Mouse (Mus musculus): ENCODE results near the gene Olfr744. TPM values are rescaled to one million over a fixed set of nuclear protein-coding genes. Genes with fewer than 3 reads are reported as not detected.

The Olfr744 gene
- polyA plus RNA-seq (2015; fragmentation: Nextera tagmentation; extraction: Ambion mirVana), result not detected in 2 replicates

DNA sequence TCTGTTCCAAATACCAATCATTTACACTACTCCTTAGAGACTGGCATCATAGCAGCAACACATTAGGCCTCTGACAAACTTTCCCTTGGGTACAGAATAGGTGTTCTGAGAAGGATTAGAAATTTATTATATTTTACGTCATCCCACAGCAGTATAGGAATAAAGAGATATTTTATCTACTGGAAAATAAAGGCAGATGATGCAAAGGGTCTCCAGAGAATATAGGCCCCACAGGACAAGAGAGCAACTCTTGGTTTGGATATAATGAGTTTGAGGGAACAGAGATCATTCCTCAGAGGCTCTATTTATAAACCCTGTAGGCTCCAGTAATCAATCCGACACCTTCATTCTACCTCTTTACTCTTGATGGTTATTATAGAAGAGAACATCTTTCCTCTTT lies at the start of gene Olfr744:
TSS of gene Olfr744 (plus strand) at position 301 of the 400 bp plus-strand sequence.

DNA sequence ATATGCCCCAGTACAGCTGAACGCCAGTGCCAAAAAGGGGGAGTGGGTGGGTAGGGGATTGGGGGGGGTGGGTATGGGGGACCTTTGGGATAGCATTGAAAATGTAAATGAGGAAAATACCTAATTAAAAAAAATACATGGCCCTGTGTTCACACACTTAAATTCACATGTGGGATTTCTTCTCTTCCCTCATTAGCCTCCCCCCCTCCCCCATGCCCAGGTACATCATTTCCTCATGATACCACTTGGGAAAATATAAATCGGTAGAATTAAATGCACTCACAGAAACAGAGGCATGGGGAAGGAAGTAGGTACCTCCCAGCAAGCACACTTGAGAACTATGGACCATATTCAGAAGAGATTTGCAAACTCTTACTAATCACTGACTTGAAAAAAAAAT lies 24.4 kb downstream of the Olfr744 start, which contains the start of gene Olfr745:
TSS of gene Olfr745 (plus strand) at position 301 of the 400 bp plus-strand sequence.

DNA sequence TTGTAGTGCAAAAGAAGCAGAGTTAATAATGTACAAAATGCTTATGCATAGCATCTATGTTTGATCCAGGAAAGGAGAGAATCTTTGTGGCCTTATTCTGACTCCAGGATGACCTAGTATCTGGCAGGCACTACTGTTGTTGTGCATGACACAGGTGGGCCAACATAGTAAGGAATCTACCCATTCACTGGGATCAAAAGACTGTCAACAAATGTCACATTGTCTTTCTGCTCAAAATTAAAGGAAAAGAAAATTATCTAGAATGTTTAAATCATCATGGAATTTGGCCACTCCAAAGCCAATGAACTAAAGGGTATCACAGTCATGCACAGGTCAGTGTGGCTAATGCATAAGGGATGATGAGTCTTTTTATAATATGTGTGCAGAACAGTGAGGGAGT lies 32.1 kb downstream of the Olfr744 start, which contains the start of gene Olfr746:
TSS of gene Olfr746 (plus strand) at position 301 of the 400 bp plus-strand sequence.

Other genes starting within 250 kb of the Olfr744 start
- gene Olfr736, start 233.7 kb upstream of the Olfr744 start, polyA plus RNA-seq (2015; fragmentation: Nextera tagmentation; extraction: Ambion mirVana), result not detected in 2 replicates
- gene Olfr738, start 207.3 kb upstream of the Olfr744 start, polyA plus RNA-seq (2015; fragmentation: Nextera tagmentation; extraction: Ambion mirVana), result not detected in 2 replicates
- gene Olfr739, start 196.3 kb upstream of the Olfr744 start, polyA plus RNA-seq (2015; fragmentation: Nextera tagmentation; extraction: Ambion mirVana), result not detected in 2 replicates
- gene Olfr740, start 169.3 kb upstream of the Olfr744 start, polyA plus RNA-seq (2015; fragmentation: Nextera tagmentation; extraction: Ambion mirVana), result not detected in 2 replicates
- gene Olfr741, start 142.1 kb upstream of the Olfr744 start, polyA plus RNA-seq (2015; fragmentation: Nextera tagmentation; extraction: Ambion mirVana), result not detected in 2 replicates
- gene Olfr742, start 111.3 kb upstream of the Olfr744 start, polyA plus RNA-seq (2015; fragmentation: Nextera tagmentation; extraction: Ambion mirVana), result not detected in 2 replicates
- gene Olfr743, start 93.0 kb upstream of the Olfr744 start, polyA plus RNA-seq (2015; fragmentation: Nextera tagmentation; extraction: Ambion mirVana), result not detected in 2 replicates
- gene Olfr745, start 24.5 kb downstream of the Olfr744 start, polyA plus RNA-seq (2015; fragmentation: Nextera tagmentation; extraction: Ambion mirVana), result not detected in 2 replicates
- gene Olfr746, start 32.2 kb downstream of the Olfr744 start, polyA plus RNA-seq (2015; fragmentation: Nextera tagmentation; extraction: Ambion mirVana), result not detected in 2 replicates
- gene Olfr747, start 78.3 kb downstream of the Olfr744 start, polyA plus RNA-seq (2015; fragmentation: Nextera tagmentation; extraction: Ambion mirVana), result not detected in 2 replicates
- gene Olfr748, start 92.5 kb downstream of the Olfr744 start, polyA plus RNA-seq (2015; fragmentation: Nextera tagmentation; extraction: Ambion mirVana), result not detected in 2 replicates
- not detected in 2 replicates for gene Olfr749, start 130.2 kb downstream of the Olfr744 start, polyA plus RNA-seq (2015; fragmentation: Nextera tagmentation; extraction: Ambion mirVana)
- gene Ttc5, start 170.6 kb downstream of the Olfr744 start, polyA plus RNA-seq (2015; fragmentation: Nextera tagmentation; extraction: Ambion mirVana), result 64.9 and 67.5 TPM in 2 replicates
- 0.08 TPM in 1 of 2 replicates, not detected in the other for gene Ccnb1ip1, start 192.9 kb downstream of the Olfr744 start, polyA plus RNA-seq (2015; fragmentation: Nextera tagmentation; extraction: Ambion mirVana)
- 33.6 and 39.5 TPM in 2 replicates for gene Parp2, start 193.0 kb downstream of the Olfr744 start, polyA plus RNA-seq (2015; fragmentation: Nextera tagmentation; extraction: Ambion mirVana)

Measured in adrenal gland, postnatal 0 days (tissue).